Mouse (Mus musculus) C2C12 (cell line): ENCODE measurements around the gene Calm3. TPM values are rescaled to one million over a fixed set of nuclear protein-coding genes. Genes with fewer than 3 reads are reported as not detected.

ENCODE experiments used
- H3K27me3 ChIP-seq: one replicate; pipeline ENCODE4 v1.6.1; 2011; ENCODE audit not compliant: control insufficient read depth, insufficient read depth, insufficient read length
- H3K36me3 ChIP-seq: one replicate; pipeline ENCODE4 v1.6.1; 2011; ENCODE audit not compliant: control insufficient read depth, insufficient read depth
- H3K4me3 ChIP-seq: one replicate; pipeline ENCODE4 v1.5.1; 2011; ENCODE audit warnings: mild to moderate bottlenecking, control low read depth; ENCODE audit not compliant: poor library complexity, insufficient read depth, severe bottlenecking
- H3K79me2 ChIP-seq: one replicate; pipeline ENCODE4 v1.6.1; 2011; ENCODE audit not compliant: control insufficient read depth, insufficient read depth
- H3K79me3 ChIP-seq: one replicate; pipeline ENCODE4 v1.6.1; 2011; ENCODE audit warnings: low read depth, control low read depth
- H3ac ChIP-seq: one replicate; pipeline ENCODE3; 2011; ENCODE audit warnings: low read depth; ENCODE audit not compliant: control insufficient read depth, insufficient read length
- CEBPB ChIP-seq: IDR thresholded peaks from one replicate; pipeline ENCODE4 v1.6.1; 2011; ENCODE audit warnings: low read depth, mild to moderate bottlenecking, control low read depth, moderate library complexity
- CTCF ChIP-seq: IDR thresholded peaks from one replicate; pipeline ENCODE4 v1.5.1; 2011; ENCODE audit not compliant: control insufficient read depth, insufficient read depth, insufficient read length
- FOSL1 ChIP-seq: IDR thresholded peaks from one replicate; pipeline ENCODE4 v1.8.0; 2011; ENCODE audit warnings: mild to moderate bottlenecking, low read length; ENCODE audit not compliant: poor library complexity, insufficient read depth, severe bottlenecking
- MAX ChIP-seq: IDR thresholded peaks from one replicate; pipeline ENCODE4 v1.6.1; 2011; ENCODE audit warnings: mild to moderate bottlenecking, control low read depth
- MYOD1 ChIP-seq: IDR thresholded peaks from one replicate; pipeline ENCODE4 v1.6.1; 2011; ENCODE audit warnings: low read depth; ENCODE audit not compliant: control insufficient read depth, insufficient read length
- MYOG ChIP-seq: IDR thresholded peaks from one replicate; pipeline ENCODE4 v1.6.1; 2011; ENCODE audit not compliant: control insufficient read depth, insufficient read length; ENCODE audit errors: extremely low read depth
- USF1 ChIP-seq: IDR thresholded peaks from one replicate; pipeline ENCODE4 v1.6.1; 2011; ENCODE audit warnings: low read depth, mild to moderate bottlenecking, control low read depth, moderate library complexity
- polyA plus RNA-seq: library from polyadenylated mRNA; unstranded; fragments of >200 nt; fragmentation: generic; extraction: Trizol; gene quantifications from one replicate; pipeline ENCODE4 v1.2.1, GENCODE M21; 2012; ENCODE audit warnings: missing spikeins

Calm3 gene
- polyA plus RNA-seq, 1 experiment, result 365 TPM

DNA sequence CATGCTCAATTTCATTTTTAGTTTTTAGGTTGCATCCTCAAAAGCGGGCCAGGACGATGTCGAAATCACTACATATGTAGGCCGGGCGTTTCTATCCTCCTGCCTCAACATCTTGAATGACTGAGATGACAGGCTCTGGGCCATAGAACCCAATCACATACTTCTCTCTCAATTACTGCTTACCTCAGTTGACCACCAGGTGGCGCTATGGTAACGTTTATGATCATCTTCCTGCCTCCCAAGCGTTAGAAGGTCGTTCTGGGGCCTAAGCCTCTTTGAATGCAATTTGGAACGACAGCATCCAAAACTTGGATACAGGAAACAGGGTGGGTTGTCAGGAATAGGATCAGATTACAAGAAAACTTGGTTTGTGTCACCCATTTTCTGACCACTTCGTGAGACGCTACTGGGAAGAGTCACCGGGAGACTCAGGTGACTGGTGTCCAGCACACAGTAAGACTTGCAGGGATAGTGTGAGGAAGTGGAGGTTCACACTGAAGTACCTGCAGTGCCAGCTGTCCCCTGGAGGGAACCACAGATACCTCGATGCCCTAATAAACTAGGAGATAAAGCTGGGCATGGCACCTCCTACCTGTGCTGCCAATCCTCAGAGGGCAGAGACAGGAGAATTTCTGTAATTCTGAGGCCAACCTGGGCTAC lies 8.2 kb upstream of the Calm3 start:
- no peaks in the 10 kb centered on the region for H3K27me3 ChIP-seq
- H3ac ChIP-seq, result no peak overlapping the region
- H3K79me2 ChIP-seq, result no peaks in the 10 kb centered on the region
- no peak overlapping the region for H3K4me3 ChIP-seq
- no peaks in the 10 kb centered on the region for H3K79me3 ChIP-seq
- no peaks in the 10 kb centered on the region for H3K36me3 ChIP-seq
- no peak for TF ChIP-seq MYOD1
- peak; percentile 12 for TF ChIP-seq CTCF
- TF ChIP-seq FOSL1, result no peak
- no peak for TF ChIP-seq MYOG

DNA sequence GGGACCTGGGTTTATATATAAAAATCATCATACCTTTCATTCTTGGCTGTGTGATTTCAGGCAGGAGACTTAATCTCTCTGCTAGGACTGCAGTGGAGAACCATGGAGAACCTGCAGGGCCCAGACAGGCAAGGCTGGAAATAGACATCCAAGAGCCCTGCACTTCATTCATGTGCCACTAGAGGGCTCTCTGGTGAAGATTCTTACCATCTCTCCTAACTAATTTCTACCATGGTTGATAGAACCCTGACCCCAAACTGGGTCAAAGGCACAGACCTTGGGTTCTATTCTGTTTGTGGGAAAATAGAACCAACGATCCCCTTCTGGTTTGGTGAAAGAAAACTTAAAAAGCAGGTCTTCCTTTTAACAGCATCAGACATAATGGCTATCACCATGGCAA lies 6.9 kb upstream of the Calm3 start:
- Histone ChIP-seq H3ac (no peak overlapping the region), H3K79me3 (no peaks in the 10 kb centered on the region)

DNA sequence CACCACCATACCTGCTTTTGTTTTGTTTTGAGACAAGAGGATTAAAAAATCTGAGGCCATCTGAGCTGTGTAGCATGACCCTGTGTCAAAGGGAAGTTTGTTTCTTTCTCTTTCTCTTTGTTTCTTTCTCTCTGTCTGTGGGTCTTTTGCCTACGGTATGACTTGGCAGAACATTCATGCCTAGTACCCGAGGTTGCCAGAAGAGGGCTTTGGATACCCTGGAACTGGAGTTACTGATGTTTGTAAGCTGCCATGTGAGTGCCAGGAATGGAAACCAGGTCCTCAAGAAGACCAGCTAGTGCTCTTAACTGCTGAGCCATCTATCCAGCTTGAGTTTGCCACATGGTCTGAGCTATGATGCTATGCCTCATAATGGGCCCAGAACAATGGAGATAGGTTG lies 4.4 kb upstream of the Calm3 start:
- peaks cover under 1% of the 10 kb centered on the region for H3K79me3 ChIP-seq
- TF ChIP-seq MAX (no peak), MYOD1 (no peak), CTCF (no peak), FOSL1 (no peak), USF1 (no peak), CEBPB (no peak), MYOG (no peak)

More for the DNA sequence above, 6.9 kb upstream of the Calm3 start:
- Histone ChIP-seq H3K27me3 (no peaks in the 10 kb centered on the region), H3K36me3 (no peaks in the 10 kb centered on the region), H3K79me2 (no peaks in the 10 kb centered on the region), H3K4me3 (no peak overlapping the region)
- TF ChIP-seq CTCF, result no peak
- TF ChIP-seq CEBPB, result no peak
- no peak for TF ChIP-seq MYOG
- TF ChIP-seq MAX, result no peak

DNA sequence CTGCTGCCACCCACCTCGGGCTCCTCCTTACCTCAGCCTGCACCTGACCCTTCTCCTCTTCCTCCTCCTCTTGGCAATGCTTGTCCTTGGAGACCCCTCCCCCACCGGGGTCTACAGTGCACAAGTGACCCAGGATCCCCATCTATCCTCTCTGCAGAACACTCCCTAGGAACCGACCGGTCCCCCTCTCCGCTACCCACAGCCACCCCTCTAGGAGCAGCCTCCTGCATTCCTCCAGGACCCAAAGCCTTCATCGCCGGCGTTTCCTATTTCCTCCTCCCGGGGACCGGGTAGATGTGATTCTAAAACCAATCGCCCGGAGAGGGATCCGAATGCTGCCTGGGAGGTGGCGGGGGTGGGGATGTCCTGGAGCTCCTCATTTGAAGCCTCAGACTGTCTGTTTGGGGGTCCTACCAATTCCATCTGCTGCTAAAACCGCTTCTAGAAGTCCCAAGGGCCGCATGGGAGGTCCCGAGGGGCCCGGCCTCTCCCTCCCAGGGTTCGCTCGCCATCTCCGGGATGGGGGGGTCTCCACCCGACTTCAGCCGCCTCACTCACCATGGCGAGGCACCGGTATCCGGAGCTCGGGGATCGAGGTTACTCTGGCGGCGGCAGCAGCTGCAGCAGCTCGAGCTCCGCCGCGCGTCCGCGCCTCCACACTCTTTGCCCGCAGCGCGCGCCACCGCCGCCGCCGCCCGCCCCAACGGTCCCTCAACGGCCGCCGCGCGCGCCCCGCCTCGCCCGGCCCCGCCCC lies 454 bp downstream of the Calm3 start:
- peaks cover 46% of the 10 kb centered on the region for H3K79me2 ChIP-seq
- H3K36me3 ChIP-seq, result peaks cover 8% of the 10 kb centered on the region
- H3K79me3 ChIP-seq, result peaks cover 30% of the 10 kb centered on the region
- no peak for TF ChIP-seq MYOG
- no peak for TF ChIP-seq MYOD1
- no peak for TF ChIP-seq FOSL1
- TF ChIP-seq CEBPB, result no peak
- TF ChIP-seq USF1, result no peak
- no peak for TF ChIP-seq MAX
- no peak for TF ChIP-seq CTCF
- no peaks in the 10 kb centered on the region for H3K27me3 ChIP-seq
- H3K4me3 ChIP-seq, result peak overlapping the region; percentile 90
- peak overlapping the region; percentile 86 for H3ac ChIP-seq

More for the DNA sequence above, 4.4 kb upstream of the Calm3 start:
- H3K36me3 ChIP-seq, result no peaks in the 10 kb centered on the region
- H3ac ChIP-seq, result no peak overlapping the region
- H3K27me3 ChIP-seq, result no peaks in the 10 kb centered on the region
- H3K4me3 ChIP-seq, result no peak overlapping the region
- peaks cover 4% of the 10 kb centered on the region for H3K79me2 ChIP-seq

DNA sequence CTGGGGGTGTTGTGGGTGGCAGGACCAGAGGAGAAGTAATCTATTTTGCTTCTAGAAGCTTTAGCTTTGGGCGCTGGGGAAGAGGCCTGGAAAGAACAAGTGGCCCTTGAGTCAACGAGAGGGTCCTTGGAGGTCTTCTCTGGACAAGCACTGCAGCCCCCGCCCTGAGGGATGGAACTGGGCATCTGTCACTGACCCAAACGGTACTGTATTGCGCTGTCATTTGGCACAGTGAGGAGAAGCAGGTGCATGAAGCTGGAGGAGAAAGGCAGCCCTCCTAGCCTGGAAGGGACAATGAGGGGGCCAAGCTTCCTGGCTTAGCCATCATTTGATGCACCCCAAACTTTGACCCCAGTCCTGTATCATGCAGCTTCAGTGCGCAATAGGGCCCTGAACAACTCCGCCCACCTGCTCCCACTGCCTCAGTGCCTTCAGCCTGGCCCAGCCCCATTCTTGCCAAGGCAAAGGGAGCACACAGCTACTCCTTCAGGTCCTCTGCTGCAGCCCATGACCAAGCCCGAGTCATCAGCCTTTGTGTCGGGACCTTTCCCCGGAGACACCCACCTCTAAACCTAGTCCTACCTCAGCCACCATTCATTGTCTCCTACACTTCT lies 1.4 kb downstream of the Calm3 start:
- Histone ChIP-seq H3K4me3 (peak overlapping the region; percentile 90), H3K79me3 (peaks cover 32% of the 10 kb centered on the region), H3ac (peak overlapping the region; percentile 86), H3K27me3 (no peaks in the 10 kb centered on the region), H3K36me3 (peaks cover 18% of the 10 kb centered on the region), H3K79me2 (peaks cover 46% of the 10 kb centered on the region)
- no peak for TF ChIP-seq MYOG
- no peak for TF ChIP-seq MYOD1

DNA sequence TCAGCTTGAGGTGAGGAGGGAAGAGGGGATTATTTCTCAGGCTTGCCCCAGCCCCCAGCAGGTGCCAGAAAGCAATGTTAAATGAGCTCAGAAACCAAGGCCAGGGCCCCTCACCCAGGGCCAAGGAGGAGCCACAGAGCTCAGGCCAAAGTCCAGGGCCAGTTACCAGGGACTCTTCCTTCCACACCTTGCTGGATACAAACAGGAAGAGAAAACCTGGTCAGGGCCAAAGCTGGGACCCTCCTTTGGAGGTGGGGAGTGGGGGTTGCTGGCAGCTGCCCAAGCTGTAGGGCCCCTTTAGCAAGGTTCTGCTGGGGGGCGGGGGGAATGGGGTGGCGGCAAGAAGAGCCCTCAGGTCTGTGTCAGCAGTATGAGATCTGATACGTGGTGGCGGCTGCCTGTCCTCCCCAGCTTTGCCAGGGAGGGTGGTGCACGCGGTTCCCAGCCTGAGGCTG lies 2.0 kb downstream of the Calm3 start:
- TF ChIP-seq USF1 (no peak), MAX (no peak), MYOG (no peak), CEBPB (no peak), CTCF (no peak), MYOD1 (no peak), FOSL1 (no peak)
- Histone ChIP-seq H3ac (no peak overlapping the region), H3K79me3 (peaks cover 32% of the 10 kb centered on the region), H3K27me3 (no peaks in the 10 kb centered on the region), H3K4me3 (no peak overlapping the region), H3K36me3 (peaks cover 23% of the 10 kb centered on the region), H3K79me2 (peaks cover 46% of the 10 kb centered on the region)
